Mouse (Mus musculus) MEL (cell line): ENCODE measurements around the gene Nup54.

Experiments used
- BHLHE40 ChIP-seq: IDR thresholded peaks from 2 replicates; pipeline ENCODE4 v1.6.1; 2012; ENCODE audit warnings: low read depth, mild to moderate bottlenecking, inconsistent platforms, low read length, improper control_type of control experiment, borderline replicate concordance
- CTCF ChIP-seq, 3 experiments: IDR thresholded peaks in 2 of 3; conservative IDR thresholded peaks in 1 of 3; 2 replicates each; pipeline ENCODE4 v1.5.1; 2011 to 2012; ENCODE audit warnings: low read length in 3 of 3, low read depth in 2 of 3, mild to moderate bottlenecking in 2 of 3, improper control_type of control experiment in 1 of 3, inconsistent platforms in 1 of 3, mixed read lengths in 1 of 3, moderate library complexity in 1 of 3; ENCODE audit not compliant: control insufficient read depth in 1 of 3, insufficient read depth in 1 of 3, poor library complexity in 1 of 3, severe bottlenecking in 1 of 3
- ELF1 ChIP-seq: IDR thresholded peaks from 2 replicates; pipeline ENCODE4 v1.6.1; 2014; ENCODE audit warnings: low read depth, mild to moderate bottlenecking, inconsistent platforms, low read length, improper control_type of control experiment, moderate library complexity
- NELFE ChIP-seq: IDR thresholded peaks from 2 replicates; pipeline ENCODE4 v1.6.1; 2011; ENCODE audit warnings: low read depth, low read length, improper control_type of control experiment
- POLR2A ChIP-seq, 2 experiments: IDR thresholded peaks; 2 replicates each; pipeline ENCODE4 v1.6.1; 2011 to 2012; ENCODE audit warnings: low read length in 2 of 2, mild to moderate bottlenecking in 2 of 2, control low read depth in 1 of 2, improper control_type of control experiment in 1 of 2, low read depth in 1 of 2, moderate library complexity in 1 of 2; ENCODE audit not compliant: control insufficient read depth in 1 of 2, insufficient read depth in 1 of 2, poor library complexity in 1 of 2
- POLR2AphosphoS5 ChIP-seq: IDR thresholded peaks from 2 replicates; pipeline ENCODE4 v1.6.1; 2012; ENCODE audit warnings: low read depth, borderline replicate concordance, mild to moderate bottlenecking, inconsistent platforms, low read length, moderate library complexity, mixed read lengths
- RCOR1 ChIP-seq: IDR thresholded peaks from 2 replicates; pipeline ENCODE4 v1.6.1; 2012; ENCODE audit warnings: low read depth, mild to moderate bottlenecking, inconsistent platforms, low read length, improper control_type of control experiment
- SIN3A ChIP-seq: IDR thresholded peaks from 2 replicates; pipeline ENCODE4 v1.6.1; 2012; ENCODE audit warnings: low read length, improper control_type of control experiment, inconsistent platforms
- ZMIZ1 ChIP-seq: IDR thresholded peaks from 2 replicates; pipeline ENCODE4 v1.6.1; 2012; ENCODE audit warnings: low read depth, mild to moderate bottlenecking, inconsistent platforms, low read length, improper control_type of control experiment, moderate library complexity

DNA sequence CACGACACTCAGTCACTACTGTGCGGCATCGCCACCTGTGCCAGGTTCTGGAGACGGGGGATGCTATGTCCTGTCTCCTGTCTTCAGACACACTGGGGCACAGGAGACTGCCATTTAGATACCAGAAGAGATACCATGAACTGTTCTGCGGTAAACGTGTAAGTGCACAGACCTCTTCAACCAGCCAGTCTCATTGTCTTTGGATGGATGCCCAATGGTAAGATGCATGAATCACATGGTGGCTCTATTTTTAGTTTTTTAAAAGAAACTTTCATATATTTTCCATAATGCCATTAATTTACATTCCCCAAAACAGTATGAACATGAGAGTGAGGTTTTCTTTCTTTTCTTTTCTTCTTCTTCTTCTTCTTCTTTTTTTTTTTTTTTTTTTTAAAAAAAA, 33.2 kb upstream of the Nup54 start:
- TF ChIP-seq POLR2A (IDR thresholded peaks at IDR 0.05; ENCODE audit: control insufficient read depth in 1 of 2, insufficient read depth in 1 of 2, low read depth in 1 of 2, low read length in 2 of 2, poor library complexity in 1 of 2): no peak
- no peak for TF ChIP-seq SIN3A
- no peak for TF ChIP-seq CTCF (IDR thresholded peaks at IDR 0.05 in 2 of 3, conservative IDR thresholded peaks at IDR 0.05 in 1 of 3; ENCODE audit: control insufficient read depth in 1 of 3, insufficient read depth in 1 of 3, low read depth in 2 of 3, low read length in 3 of 3, poor library complexity in 1 of 3, severe bottlenecking in 1 of 3)
- TF ChIP-seq BHLHE40: no peak
- no peak for TF ChIP-seq RCOR1
- TF ChIP-seq ZMIZ1: no peak
- TF ChIP-seq NELFE: no peak
- no peak for TF ChIP-seq ELF1
- no peak for TF ChIP-seq POLR2AphosphoS5
